Mouse (Mus musculus) G1E-ER4 (cell line): ENCODE measurements around the gene Tom1l2. TPM values are rescaled to one million over a fixed set of nuclear protein-coding genes. Genes with fewer than 3 reads are reported as not detected.

Experiments
- GATA1 ChIP-seq: IDR thresholded peaks from one replicate; pipeline ENCODE4 v1.8.0; 2012; ENCODE audit warnings: low read length, inconsistent platforms
- polyA plus RNA-seq: library from polyadenylated mRNA; stranded (reverse); fragments of >175 nt; gene quantifications from 2 replicates; pipeline ENCODE4 v1.2.3, GENCODE M21; 2012

The Tom1l2 gene
- polyA plus RNA-seq: 38.0 and 41.4 TPM in 2 replicates

- no peak for TF ChIP-seq GATA1
Observed at GRCm38 (mm10) chr11:60352559-60353411, at the start of gene Tom1l2, which contains the start of gene Drc3. Gene Tom1l2, minus strand, starts transcription at chr11:60352905. Gene Drc3, plus strand, starts transcription at chr11:60353329.

GRCm38 (mm10) chr11:60397172-60397571, 44.5 kb upstream of the Tom1l2 start:
- no peak for TF ChIP-seq GATA1

GRCm38 (mm10) chr11:60396546-60396945, 43.8 kb upstream of the Tom1l2 start:
- no peak for TF ChIP-seq GATA1

DNA sequence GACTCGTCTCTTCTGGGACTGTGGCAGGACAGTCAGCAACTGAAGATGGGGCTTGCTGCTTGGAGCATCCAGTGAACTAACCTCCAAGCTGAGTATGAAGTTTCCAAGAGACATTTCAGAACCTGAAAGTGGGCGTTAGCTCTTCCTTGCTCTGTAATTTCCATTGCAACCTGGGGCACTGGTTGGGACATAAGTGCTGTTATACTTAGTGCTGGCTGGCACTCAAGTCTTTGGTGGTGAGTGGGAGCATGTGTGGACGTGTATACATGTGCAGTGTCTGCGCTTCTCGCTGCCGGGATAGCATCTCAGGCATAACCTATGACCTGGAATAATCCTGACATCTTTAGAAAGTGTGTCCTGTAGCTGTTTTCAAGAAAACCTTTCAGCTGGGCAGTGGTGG, 38.6 kb upstream of the Tom1l2 start:
- TF ChIP-seq GATA1: no peak

- no peak for TF ChIP-seq GATA1
Observed at GRCm38 (mm10) chr11:60387944-60388343, 35.2 kb upstream of the Tom1l2 start.

DNA sequence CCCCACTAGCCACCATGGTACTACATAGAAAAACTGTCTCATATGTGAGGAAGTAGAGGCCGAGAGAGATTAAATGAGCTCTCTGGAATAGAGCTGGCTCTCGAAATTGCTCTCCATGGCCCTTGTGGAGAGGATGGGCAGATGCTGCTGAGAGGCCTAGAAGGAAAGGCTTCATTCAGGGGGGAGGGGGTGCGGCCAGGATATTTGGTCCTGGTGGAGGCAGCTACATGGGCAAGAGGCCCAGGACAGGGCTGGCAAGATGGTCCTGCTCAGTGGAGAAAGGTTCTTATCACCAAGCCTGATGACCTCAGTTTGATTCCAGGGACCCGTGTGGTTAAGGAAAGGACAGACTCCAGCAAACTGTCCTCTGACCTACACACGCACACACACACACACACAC, 33.2 kb upstream of the Tom1l2 start:
- TF ChIP-seq GATA1: no peak

GRCm38 (mm10) chr11:60384762-60385421, 32.2 kb upstream of the Tom1l2 start:
- no peak for TF ChIP-seq GATA1

DNA sequence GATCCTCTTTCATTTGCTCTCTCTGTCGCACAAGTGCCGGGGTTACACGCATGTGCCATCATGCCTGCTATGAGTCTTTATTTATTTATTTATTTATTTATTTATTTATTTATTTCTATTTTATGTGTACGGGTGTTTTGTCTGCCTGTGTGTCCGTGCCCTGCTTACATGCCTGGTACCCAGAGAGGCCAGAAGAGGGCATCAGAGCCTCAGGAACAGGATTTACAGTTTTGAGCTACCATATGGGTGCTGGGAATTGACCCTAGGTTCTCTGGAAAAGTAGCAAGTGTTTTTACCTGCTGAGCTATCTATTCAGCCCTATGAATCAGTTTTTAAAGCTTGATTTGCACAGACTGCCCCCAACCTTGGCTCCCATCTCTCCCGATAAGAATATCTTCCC, 30.8 kb upstream of the Tom1l2 start:
- TF ChIP-seq GATA1: no peak

- TF ChIP-seq GATA1: no peak
Observed at GRCm38 (mm10) chr11:60374481-60374880, 21.8 kb upstream of the Tom1l2 start.

- no peak for TF ChIP-seq GATA1
Observed at GRCm38 (mm10) chr11:60370431-60370830, 17.7 kb upstream of the Tom1l2 start.

GRCm38 (mm10) chr11:60369448-60369847, 16.7 kb upstream of the Tom1l2 start:
- no peak for TF ChIP-seq GATA1

- TF ChIP-seq GATA1: no peak
Observed at GRCm38 (mm10) chr11:60368909-60369308, 16.2 kb upstream of the Tom1l2 start.

GRCm38 (mm10) chr11:60367256-60367655, 14.6 kb upstream of the Tom1l2 start:
- TF ChIP-seq GATA1: no peak

DNA sequence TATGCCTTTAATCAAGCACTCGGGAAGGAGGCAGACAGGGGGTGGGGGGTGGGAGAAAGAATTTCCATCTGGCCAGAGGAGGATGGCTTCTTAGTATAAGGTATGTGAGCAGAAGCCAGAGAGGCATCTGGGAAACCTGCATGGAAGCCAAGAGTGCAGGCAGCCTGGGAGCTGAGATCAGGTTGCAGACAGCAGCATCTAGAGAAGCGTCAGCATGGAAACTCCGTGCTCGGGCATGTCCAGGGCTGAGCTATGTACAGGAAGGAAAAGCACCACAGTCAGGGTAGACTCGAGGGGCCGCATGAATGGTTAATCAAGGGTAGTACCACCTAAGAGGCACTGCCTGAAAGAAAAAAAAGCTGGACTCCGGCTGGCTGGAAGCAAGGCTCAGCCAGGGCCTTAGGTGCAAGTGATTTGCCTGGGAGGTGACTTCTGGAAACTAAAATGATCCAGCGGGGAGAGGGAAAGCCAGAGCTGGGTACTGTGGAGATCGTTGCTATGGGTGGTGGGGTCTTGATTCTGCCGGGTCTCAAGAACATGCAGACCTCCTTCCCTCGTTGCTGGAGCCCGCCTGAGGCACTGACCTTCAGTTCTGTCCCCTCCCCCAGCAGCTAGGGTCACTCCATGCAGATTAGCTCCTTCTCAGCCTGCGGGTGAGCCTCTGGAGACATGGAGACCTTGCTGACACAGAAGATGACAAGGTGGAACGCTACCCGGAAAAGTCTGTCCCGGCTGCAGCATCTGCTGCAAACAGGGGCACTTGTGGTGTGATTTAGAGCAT, 13.7 kb upstream of the Tom1l2 start:
- no peak for TF ChIP-seq GATA1

DNA sequence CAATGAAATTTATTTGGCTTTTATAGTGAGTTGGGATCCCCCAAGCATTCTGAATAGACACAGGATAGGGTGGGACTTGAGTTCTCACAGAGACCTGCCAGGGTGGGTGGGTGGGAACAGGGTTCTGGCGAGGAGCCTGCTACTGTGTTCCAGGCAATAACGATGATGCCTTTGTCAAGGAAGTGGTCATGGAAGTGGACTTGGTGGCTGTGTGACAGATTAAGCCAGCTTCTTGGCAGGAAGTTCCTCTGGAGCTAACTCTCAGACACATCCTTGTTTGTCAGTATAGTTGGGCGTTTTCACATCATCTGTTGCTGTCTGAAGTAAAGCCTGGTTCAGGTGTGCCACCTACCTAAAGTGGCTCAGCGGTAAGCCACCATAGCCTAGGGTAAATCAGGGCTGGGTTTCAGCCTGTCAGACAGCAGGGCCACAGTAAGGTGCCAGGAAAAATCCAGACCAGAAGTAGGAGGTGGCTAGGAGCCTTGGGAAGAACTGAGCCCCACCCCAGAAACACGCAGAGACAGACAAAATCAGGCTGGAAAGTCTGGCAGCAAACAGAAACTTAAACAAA, 8.0 kb upstream of the Tom1l2 start:
- no peak for TF ChIP-seq GATA1

DNA sequence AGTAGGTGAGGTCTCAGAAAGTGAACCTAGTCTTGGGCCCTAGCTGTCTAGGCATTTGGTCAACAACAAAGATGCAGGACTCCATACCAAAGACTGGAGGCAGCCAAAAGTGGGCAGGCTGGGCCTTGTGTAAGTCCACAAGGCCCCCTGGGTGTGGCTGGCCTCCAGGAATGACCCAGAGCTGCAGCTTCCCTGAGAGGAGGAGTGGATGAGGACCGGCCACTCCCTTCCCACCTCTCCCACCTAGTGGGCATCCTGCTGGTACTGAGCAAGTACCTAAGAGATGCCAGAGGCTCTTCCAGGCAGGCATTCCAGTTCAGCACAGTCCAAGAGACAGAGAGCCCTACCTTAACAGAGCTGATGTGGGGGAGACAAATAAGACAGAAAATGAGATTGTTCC, 7.2 kb upstream of the Tom1l2 start:
- no peak for TF ChIP-seq GATA1
